Mouse (Mus musculus): Measurements from ENCODE around the gene Tmtc1.

Tmtc1 gene

DNA sequence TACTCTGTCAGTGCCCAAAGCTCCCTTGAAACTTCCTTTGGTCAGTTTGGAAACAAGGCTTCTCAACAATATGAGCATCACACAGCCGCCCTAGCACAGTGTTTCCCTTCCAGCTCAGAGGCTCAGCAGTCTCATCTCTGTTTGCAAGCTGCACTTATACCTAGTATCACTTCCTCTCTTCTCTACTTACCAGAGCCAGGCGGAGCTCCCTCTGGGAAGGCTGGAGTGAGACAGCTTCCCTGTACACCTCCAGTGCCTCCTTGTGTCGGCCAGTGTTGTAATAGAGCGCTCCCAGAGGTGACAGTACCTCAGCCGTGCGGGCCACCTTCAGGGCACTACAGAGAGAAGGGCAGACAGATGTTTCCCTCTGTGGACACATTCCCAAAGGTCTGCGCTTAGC is 197.6 kb downstream of the Tmtc1 start:
- DNase-seq (ENCODE audit: low read depth in 2 of 2, low spot score in 2 of 2), result no peak

DNA sequence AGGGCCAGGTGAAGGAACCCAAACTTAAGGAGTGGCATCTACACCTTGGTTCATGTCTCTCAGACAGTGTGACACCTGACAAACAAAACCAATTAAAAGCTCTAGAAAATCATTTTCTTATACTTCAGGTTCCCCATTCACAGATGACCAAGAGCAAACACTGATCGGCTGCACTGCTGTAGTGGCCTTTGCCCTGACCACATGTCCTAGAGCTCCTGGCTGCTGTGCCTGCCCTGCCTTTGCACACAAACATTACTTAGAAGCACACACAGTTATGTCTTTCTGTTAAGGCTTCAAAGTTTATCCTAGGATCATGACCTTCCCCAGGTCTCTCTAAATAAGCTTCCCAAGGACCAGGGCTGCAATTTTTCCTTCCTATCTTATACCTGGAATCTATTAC is 199.4 kb downstream of the Tmtc1 start:
- no peak for DNase-seq (ENCODE audit: low read depth in 2 of 2, low spot score in 2 of 2)

DNA sequence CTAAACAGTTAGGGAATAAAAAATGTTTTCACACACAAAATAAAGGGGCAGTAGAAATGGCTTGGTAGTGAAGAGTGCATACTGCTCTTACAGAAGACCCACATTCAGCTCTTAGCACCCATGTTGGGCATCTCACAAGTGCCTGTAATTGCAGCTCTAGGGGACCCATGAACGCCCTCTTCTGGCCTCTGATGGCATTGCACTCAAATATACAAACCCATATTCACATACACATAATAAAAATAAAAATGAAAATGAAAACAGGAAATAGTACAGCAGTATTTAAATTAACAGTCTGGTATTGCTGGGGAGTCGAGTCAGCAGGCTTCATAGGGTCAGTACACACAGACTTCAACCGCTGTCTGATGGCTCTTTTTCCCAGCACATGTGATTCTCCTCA is 201.9 kb downstream of the Tmtc1 start:
- DNase-seq (ENCODE audit: low read depth in 2 of 2, low spot score in 2 of 2), result no peak

DNA sequence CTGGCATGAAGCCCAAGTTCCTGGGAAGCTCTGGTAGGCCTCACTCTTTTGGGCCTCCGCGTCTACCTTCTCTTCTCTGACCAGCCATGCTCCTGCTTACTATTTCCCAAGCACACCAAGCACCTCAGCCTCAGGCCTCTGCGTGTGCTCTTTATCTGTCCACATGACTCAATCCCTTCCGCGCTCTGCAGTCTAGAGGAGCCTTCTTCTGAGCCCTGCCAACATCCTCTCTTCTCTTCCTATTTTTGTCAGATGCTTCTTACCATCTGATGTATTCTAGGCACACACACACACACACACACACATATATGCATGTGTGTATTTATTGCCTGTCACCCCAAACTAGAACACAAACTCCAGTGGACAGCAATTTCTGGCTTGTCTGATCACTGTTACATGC is 202.5 kb downstream of the Tmtc1 start:
- no peak for DNase-seq (ENCODE audit: low read depth in 2 of 2, low spot score in 2 of 2)

GRCm38 (mm10) chr6:148239311-148239710 is 204.9 kb downstream of the Tmtc1 start:
- no peak for DNase-seq (ENCODE audit: low read depth in 2 of 2, low spot score in 2 of 2)

DNA sequence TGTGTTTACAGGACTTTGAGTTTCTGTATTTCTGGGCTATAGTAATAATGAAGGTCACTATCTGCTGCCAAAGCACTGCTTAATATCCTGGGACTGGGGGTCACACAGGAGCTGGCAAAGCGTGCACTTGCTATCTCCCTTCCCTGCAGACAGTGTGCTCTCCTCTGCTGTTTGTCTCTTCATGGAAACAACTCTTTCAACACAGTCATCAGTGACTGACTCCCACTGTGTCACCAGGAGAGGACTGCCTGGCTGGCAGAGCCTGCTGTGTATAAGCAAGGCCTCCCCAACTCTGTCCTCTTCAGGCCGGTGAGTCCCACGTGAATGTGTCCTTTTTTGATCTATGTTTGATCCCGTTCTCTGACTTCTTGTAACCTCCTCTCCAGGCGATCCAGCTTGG is 206.7 kb downstream of the Tmtc1 start:
- no peak for DNase-seq (ENCODE audit: low read depth in 2 of 2, low spot score in 2 of 2)

GRCm38 (mm10) chr6:148234105-148234828 is 209.9 kb downstream of the Tmtc1 start:
- no peak for DNase-seq (ENCODE audit: low read depth in 2 of 2, low spot score in 2 of 2)

- no peak for DNase-seq (ENCODE audit: low read depth in 2 of 2, low spot score in 2 of 2)
Measured at GRCm38 (mm10) chr6:148227542-148227941, 216.6 kb downstream of the Tmtc1 start.

DNA sequence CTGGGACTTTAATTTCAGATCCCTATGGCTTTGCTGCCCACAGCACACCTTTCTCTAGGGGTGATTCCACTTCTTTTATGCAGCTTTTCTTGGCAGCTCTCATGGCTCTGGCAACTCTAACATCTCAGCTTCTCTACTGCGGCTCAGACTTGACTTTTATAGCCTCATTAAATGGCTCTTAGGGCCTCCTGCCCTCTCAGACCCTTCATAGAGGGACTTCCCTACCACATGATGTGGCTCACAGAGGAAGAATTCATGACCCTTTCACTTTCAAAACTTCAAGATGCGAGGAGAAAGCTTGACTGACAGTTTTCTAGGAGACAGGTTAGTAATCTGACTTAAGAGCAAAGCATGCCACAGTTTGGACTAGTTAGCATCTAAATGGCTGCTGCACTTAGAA is 221.5 kb downstream of the Tmtc1 start:
- DNase-seq (ENCODE audit: low read depth in 2 of 2, low spot score in 2 of 2), result no peak

DNA sequence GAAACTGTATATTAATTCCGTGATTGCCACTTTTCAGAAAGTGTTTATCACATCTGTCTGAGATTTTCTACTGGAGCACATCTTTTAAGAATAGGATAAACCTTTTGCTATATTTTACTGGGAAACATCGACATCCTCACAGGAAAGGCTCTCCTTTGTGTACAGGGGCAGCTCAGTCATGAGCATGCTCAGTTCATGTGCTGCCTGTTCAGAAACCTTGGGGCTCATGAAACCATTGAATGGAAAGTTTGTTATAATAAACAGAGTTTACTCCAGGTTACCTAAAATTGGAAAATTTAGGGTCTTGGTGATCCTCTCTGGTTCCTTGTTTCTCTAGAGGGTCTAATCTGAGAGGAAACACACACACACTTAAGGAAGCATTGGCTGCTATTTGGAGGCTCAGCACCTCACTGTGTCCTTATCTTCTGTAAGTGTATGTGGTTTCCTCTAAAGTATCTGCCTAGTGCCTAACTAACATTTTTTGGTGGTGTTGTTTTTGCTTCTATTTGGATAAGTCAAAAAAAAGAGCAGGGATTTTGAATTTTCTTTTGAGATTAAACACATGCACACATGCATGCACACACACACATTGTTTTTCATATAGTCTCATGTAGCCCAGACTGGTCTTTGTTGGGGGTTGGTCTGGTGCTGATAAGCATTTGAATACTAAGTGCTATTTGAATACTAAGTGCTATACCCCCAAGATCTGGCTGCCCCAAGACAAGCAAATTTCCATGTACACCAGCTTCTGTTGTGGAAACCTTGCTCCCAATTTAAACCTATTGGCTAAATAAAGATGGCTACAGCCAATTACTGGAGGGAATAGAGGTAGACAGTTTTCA is 225.7 kb downstream of the Tmtc1 start:
- no peak for DNase-seq (ENCODE audit: low read depth in 2 of 2, low spot score in 2 of 2)

DNA sequence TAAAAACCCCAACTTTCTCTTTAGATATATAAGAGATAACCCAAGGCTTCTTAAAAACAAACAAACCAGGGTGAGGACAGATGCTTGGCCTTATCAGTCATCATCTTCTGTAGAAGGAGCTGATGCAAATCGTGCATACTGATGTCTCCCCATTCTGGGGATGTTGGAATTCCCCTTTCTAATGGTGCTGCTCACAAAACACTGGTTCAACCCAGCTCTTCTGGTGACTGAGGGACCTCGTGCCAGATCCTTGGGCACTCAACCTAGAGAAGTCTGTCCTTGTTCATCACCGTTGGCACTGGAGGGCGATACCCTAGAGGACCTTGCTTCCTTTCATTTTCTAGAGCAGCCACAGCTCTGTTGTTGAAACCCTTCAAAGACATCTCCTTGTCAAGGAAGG is 227.4 kb downstream of the Tmtc1 start:
- no peak for DNase-seq (ENCODE audit: low read depth in 2 of 2, low spot score in 2 of 2)

GRCm38 (mm10) chr6:148214765-148215164 is 229.4 kb downstream of the Tmtc1 start:
- DNase-seq (ENCODE audit: low read depth in 2 of 2, low spot score in 2 of 2), result peak; percentile 9 to 43

- DNase-seq (ENCODE audit: low read depth in 2 of 2, low spot score in 2 of 2), result peak; percentile 93
Measured at GRCm38 (mm10) chr6:148211897-148212680, 232.1 kb downstream of the Tmtc1 start, which contains the start of gene Ergic2. TSS of gene Ergic2 (minus strand) at chr6:148212374.

- DNase-seq (ENCODE audit: low read depth in 2 of 2, low spot score in 2 of 2), result peak in 1 of 2 experiments; percentile 13
Measured at GRCm38 (mm10) chr6:148211391-148211876, 232.8 kb downstream of the Tmtc1 start.

GRCm38 (mm10) chr6:148207522-148207921 is 236.7 kb downstream of the Tmtc1 start:
- DNase-seq (ENCODE audit: low read depth in 2 of 2, low spot score in 2 of 2), result no peak

- no peak for DNase-seq (ENCODE audit: low read depth in 2 of 2, low spot score in 2 of 2)
Measured at GRCm38 (mm10) chr6:148205134-148205533, 239.1 kb downstream of the Tmtc1 start.

GRCm38 (mm10) chr6:148199729-148200128 is 244.5 kb downstream of the Tmtc1 start:
- DNase-seq (ENCODE audit: low read depth in 2 of 2, low spot score in 2 of 2), result no peak

DNA sequence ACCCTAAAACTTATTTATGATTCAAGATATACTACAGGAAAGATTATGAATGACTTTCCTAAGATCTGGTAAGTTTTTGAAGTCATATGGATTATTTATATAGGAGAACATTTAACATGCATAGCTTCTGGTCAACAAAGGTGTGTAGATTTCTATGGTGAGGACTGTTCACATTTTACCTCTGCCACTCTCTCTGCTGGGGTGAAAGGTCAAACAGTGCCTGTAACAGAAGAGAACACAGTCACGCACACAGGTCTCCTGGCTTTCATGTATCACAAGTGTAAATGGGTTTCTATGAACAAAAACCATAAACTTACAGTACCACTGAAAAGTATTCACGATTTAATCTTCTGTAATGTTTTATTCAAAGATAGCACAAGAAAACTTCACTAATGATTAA is 245.0 kb downstream of the Tmtc1 start:
- no peak for DNase-seq (ENCODE audit: low read depth in 2 of 2, low spot score in 2 of 2)

GRCm38 (mm10) chr6:148193972-148194701 is 250.1 kb downstream of the Tmtc1 start:
- DNase-seq (ENCODE audit: low read depth in 2 of 2, low spot score in 2 of 2), result no peak

DNA sequence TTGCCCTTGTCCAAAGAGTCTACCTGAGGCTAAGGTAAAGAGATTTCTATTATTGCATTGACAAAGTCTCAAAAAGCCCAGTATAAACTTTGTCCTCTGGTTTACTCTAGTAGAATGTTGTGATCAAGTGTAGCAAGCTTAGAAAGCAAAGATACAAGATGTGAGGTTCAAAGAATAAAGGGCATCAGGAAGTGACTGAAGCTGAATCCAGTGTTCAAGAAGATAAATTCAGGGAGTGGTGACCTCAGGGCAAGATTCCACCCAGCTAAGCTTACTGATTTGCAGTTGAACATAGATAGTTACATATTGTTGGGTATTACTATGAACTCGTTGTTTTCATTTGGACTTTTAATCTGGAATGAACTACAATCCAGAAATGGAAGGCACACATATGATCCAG is 258.5 kb downstream of the Tmtc1 start:
- no peak for DNase-seq (ENCODE audit: low read depth in 2 of 2, low spot score in 2 of 2)
